19 mouse cellular contexts compared by ENCODE assay signal in genomic region chr10:3701832-3702231, GRCm38 (mm10). TPM values are rescaled to one million over a fixed set of nuclear protein-coding genes. Genes with fewer than 3 reads are reported as not detected.
DNase-seq lines count a peak whose midpoint lies in the region; TF ChIP-seq lines count a peak whose summit lies in the region.
"Had no signal": no experiment of that assay in that cellular context is flagged by ENCODE, and none has a peak within 500 bp of the region (broad histone marks: within the 10 kb centered on the region; RNA-seq: fewer than 3 reads in every experiment).

No protein-coding gene starts in this region.

- DNase-seq in lung, adult 18-20 months, result peak; percentile 6 to 21
- DNase-seq in lung, adult 2 months, result no peak
- DNase-seq in lung, postnatal 14 days, result peak; percentile 7
- DNase-seq in lung, postnatal 4 days, result peak; percentile 15 to 50
- DNase-seq in urinary bladder, postnatal 36 days (ENCODE audit: low spot score in 2 of 2), result no peak
- DNase-seq in cerebellum, postnatal 36 days, result no peak
- DNase-seq: adrenal gland, adult 2 months; adrenal gland, postnatal 14 days; cerebellum, adult 11-12 months; cerebellum, adult 8-10 months; cerebellum, postnatal 10 days; gastrocnemius, postnatal 25 days; heart, adult 2 months; heart, postnatal 14 days had no signal

- 58% methylated on average over 4 of the region's 4 CpGs for WGBS in lung, adult 2 months

- no peak for TF ChIP-seq POLR2A in lung, adult 2 months (IDR thresholded peaks at IDR 0.05; ENCODE audit: borderline replicate concordance, extremely low read depth, low read depth, low read length)

- no peak for TF ChIP-seq CTCF in lung, adult 2 months (IDR thresholded peaks at IDR 0.05; ENCODE audit: insufficient read depth, low read length)

- H3K4me1 ChIP-seq in lung, adult 2 months (ENCODE audit: control insufficient read depth, insufficient read depth, low read length), result peaks cover 7% of the 10 kb centered on the region
- H3K4me1 ChIP-seq: forebrain, embryonic 10.5 days; heart, embryonic 10.5 days; hindbrain, embryonic 12.5 days; hindbrain, embryonic 15.5 days had no signal

- no peak overlapping the region for H3K4me3 ChIP-seq in lung, adult 2 months (replicated peaks; ENCODE audit: extremely low read depth, low read depth, low read length)
- H3K4me3 ChIP-seq: forebrain, embryonic 10.5 days; heart, adult 2 months; heart, embryonic 10.5 days; heart, embryonic 13.5 days; hindbrain, embryonic 12.5 days; hindbrain, embryonic 15.5 days had no signal

RNA-seq across cellular contexts. Expression of gene Plekhg1, which starts 38.3 kb away (rescaled TPM):
- 6.5 and 8.6 TPM in 2 replicates for polyA plus RNA-seq in lung, adult 2 months (2012; rRNA removed)

Comparison
In these comparisons a context has a peak if more than half of its experiments do, and no peak if none do; other contexts are left out.
1. DNase-seq: peak in lung, adult 18-20 months (2 of 2), lung, postnatal 14 days (single experiment) and lung, postnatal 4 days (2 of 2); none in lung, adult 2 months (single experiment), urinary bladder, postnatal 36 days (0 of 2) and cerebellum, postnatal 36 days (0 of 2).